Mouse (Mus musculus) urinary bladder, postnatal 10 days (tissue): ENCODE data around the gene Sez6l.

Experiments
- DNase-seq: peaks from one replicate; pipeline ENCODE4 v3.0.0; 2022; ENCODE audit warnings: low spot score

Gene Sez6l

DNA sequence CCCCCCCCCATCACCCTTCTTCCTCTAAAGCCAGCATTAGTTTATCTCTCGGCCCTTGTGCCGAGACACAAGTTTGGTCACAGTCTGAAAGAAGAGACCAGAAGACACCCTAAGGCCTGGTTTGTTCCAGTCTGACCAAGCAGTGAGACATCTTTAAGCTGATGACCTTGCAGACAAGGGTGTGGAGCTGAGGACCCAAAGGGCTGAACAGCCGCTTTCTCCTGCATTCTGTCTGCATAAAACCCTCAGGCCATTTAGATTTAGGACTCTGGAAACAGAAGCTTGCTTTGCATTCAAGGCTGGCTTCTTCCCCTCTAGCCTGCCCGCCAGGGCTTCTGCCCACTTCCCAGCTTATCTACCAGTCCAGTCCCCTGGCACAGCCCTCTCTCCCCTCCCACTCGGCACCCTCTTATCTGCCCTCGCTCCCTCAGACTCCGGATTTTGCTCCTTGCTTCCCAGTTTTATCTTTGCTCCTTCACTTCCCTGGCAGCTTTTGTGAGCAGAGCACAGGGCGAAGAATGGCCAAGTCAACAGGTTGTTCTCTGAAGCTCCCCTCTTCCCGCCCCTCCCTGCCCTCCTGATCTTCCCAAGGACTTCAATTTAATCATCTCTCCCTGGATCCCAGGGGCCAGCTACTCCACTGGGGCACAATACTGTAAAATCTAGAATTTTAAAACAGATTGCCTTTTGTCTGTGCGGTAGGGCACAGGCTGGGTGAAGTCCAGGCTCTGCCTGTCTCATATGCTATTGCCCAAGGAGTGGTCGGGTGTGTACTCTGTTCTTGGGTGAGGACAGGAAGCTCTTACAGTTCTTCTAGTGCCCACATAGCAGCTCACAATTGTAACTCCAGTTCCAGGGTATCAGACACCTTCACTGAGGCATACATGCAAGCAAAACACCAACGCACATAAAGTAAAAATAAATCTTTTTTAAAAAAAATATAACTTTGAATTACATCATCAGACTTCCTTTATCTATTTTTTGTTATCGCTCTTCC is 77.8 kb downstream of the Sez6l start:
- no peak for DNase-seq

DNA sequence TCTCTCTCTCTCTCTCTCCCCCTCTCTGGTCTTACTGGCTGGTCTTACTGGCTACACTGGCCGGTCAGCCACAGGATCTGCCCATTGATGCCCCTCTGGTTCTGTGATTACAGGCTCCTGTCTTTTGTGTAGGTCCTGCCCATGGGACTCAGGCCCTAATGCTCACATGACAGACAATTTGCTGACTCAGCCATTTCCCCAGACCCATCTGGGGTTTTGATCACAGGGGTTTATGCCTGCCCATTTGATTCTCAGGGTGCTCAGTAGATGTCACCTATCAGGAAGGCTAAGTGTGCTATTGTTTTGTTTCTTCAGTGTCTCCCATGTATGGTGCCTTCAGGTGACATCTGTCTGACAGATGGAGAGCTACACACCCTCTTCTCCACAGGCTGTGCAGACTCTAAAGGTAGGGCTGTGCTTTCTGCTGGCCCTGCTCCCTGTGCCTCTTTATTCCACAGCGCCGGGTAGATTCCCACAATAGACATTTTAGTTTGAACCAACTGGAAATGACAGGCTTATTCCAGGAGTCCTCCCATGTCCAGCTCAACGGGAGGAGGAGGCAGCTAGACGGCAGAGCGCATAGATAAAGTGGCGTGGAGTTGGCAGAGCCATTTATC is 80.1 kb downstream of the Sez6l start:
- DNase-seq = no peak

- no peak for DNase-seq
These were observed 83.5 kb downstream of the Sez6l start for GRCm38 (mm10) chr5:112493492-112493891.

GRCm38 (mm10) chr5:112491489-112491888 is 85.5 kb downstream of the Sez6l start:
- DNase-seq = no peak

- no peak for DNase-seq
These were observed 88.7 kb downstream of the Sez6l start for GRCm38 (mm10) chr5:112488101-112488776.

- DNase-seq = no peak
These were observed 89.5 kb downstream of the Sez6l start for GRCm38 (mm10) chr5:112487504-112487903.

GRCm38 (mm10) chr5:112486415-112486814 is 90.6 kb downstream of the Sez6l start:
- DNase-seq = no peak

- DNase-seq = no peak
These were observed 91.9 kb downstream of the Sez6l start for GRCm38 (mm10) chr5:112484924-112485715.

DNA sequence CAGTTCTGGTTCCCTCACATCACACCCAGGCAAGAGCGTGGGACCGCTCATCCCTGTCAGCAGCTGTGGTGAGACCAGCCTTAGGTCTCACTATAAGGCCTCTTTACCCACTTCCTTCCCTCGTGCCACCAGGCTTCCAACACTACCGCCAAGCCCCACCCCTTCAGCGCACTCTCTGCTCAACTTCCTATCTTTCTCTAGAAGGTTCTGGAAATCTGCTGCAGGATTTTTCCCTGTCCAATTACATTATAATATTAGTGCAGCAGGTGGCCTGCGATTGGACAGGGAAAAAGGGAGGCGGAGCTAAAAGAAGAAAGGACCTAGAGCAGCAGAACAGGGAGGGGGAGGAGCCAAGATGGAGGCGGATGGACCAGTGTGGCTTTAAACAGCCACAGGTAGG is 94.0 kb downstream of the Sez6l start:
- DNase-seq = no peak

GRCm38 (mm10) chr5:112482551-112482950 is 94.4 kb downstream of the Sez6l start:
- DNase-seq = no peak

- no peak for DNase-seq
These were observed 95.0 kb downstream of the Sez6l start for GRCm38 (mm10) chr5:112481946-112482410.

- no peak for DNase-seq
These were observed 103.5 kb downstream of the Sez6l start for GRCm38 (mm10) chr5:112473453-112473852.

DNA sequence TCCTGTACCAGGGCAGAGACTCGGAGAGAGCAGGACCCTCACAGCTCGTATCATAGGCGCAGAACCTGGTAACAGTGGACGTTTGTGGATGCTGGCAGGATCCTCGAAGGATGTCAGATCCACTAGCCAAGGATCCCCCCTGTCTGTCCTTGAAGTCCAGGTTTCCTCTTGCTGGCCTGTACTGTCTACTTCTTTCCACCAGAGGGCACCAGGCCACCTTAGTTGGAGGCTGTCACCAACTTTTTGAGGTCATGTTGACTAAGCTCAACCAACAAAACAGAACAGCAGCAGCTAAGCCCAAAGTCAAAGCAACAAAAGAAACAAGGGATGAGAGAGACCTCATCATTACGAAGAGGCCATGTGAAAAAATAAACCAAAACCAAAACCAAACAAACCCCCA is 106.8 kb downstream of the Sez6l start:
- no peak for DNase-seq

- no peak for DNase-seq
These were observed 107.9 kb downstream of the Sez6l start for GRCm38 (mm10) chr5:112468986-112469581.

DNA sequence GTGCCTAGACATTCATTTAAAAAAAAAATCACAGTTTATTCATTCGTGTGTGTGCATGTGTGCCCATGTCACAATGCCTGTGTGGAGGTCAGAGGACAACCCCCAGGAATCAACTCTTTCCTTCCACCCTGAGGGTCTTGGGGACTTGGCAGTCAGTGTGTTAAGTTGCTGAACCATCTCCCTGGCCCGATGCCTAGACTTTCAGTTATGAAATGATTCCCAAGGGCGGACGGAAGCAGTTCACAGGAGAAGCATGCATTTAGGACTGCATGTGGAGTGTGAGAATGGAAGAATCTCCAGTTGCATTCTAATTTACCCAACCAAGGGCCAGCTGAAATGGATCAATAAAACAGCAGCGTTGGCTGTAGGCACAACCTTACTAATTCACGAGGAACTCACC is 110.7 kb downstream of the Sez6l start:
- no peak for DNase-seq

- DNase-seq = no peak
These were observed 117.1 kb downstream of the Sez6l start for GRCm38 (mm10) chr5:112459903-112460302.

DNA sequence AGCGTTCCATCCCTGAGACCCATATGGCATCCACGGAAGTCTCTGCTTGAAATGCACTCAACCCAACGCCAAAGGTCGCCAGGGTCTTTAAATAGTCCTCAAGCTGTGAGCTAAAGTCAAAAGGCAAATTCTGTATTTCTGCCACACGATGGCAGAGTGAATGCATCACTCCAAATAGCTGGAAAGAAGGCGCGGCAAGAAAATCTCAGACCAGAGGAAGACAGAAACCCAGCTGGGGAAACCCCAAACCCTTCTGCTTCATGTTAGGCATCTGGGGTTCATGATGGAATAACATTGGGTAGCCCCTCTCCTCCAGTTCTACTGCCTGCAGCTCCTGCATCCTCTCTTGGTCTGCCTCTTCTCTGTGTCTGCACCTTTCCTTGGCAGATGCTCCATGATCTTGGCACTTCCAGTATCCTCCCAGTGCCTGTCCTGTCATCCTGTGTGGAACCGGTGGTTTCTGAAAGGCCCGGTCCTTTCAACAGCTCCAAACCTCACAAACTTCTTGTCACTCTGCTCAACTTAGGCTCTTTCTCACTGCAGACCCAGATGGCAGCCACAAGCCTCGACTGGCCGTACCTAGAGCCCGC is 121.9 kb downstream of the Sez6l start:
- no peak for DNase-seq

DNA sequence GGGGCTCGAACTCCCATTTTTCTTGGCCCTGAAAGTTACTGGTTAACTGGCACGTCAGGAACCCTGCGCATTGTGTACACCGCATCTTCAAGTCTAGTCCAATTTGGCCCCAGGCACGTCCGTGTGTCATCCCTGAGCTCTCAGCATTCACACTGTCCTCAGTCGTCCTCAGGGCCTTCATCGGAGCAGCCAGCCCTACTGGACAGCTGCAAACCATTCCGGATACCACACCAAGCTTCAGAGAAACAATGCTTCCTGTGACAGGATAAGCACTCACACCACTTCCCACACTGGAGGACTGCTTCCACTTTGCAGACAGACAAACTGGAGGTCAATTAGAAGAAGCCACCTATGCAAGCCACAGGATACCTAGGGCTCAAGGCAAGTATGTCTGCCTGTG is 123.9 kb downstream of the Sez6l start:
- DNase-seq = no peak

- no peak for DNase-seq
These were observed 128.1 kb downstream of the Sez6l start, which contains the start of gene Gm6588 for GRCm38 (mm10) chr5:112448747-112449440. TSS of gene Gm6588 (plus strand) at chr5:112449426.

DNA sequence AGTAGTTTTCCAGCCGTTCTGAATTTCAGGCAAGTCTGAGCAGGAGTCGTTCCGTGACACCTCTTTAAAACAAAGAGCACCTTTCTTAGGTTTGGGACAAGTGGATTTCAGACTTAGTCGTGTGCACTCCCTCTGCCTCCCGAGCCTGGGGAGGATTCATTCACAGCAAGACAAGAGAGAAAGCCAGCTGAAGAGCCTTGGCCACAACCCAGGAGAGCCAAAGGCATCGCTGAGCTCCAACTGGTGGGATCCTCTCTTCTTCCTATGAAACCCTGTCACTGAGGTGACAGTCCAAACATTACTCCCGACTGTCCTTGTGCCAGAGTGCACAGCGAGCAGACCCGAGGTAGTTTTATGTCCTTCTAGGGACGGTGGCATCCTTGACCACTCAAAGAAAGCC is 138.4 kb downstream of the Sez6l start:
- no peak for DNase-seq
